Mouse (Mus musculus): ENCODE measurements around the gene Rapgef6.

- no peak for TF ChIP-seq CTCF (IDR thresholded peaks at IDR 0.05; ENCODE audit: extremely low read depth, insufficient read depth, low read length)
- TF ChIP-seq POLR2A (IDR thresholded peaks at IDR 0.05; ENCODE audit: extremely low read depth, insufficient read depth, low read length): no peak
Observed at GRCm38 (mm10) chr11:54528002-54528401, 5.4 kb downstream of the Rapgef6 start.

Data from cortical plate, adult 2 months (tissue).